Mouse (Mus musculus) testis, postnatal 14 days (tissue): ENCODE data around the gene Ferd3l.
A peak's percentile ranks its signal among the peaks of the same experiment; 100 is the strongest.

Source experiments
- DNase-seq: peaks from one replicate; pipeline ENCODE4 v3.0.0; 2021; ENCODE audit warnings: low spot score

The Ferd3l gene

DNA sequence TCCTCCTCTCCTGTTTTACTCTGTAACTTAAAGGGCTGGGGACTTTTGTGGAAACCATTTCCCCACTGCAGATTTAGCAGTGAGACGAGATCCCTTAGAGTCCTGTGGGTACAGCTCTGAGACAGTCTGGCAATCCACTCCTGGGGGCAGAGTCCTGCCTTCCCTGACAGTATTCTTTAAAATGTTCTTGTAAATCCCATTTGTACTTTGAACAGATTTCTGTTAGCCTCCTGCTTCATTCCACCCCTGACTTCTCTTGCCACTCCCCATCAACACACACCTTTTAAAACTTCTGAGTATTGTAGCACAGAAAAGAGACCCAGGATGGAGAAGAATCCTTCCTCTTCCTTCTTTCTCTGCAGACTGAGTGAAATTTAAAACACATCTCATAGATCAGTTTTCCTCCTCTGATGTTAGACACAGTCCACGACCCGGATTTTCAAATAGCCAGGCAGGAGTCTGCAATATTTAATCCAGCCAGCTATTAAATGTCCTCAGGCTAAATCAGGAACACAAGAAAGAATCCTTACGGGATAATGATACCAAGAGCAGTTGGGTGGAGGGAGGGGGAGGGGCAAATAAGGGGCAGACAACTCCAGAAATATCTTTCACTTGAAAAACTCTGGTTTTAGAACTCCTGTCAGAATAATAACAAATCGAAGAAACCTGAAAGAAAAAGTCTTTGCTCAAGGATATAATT, 37.6 kb downstream of the Ferd3l start:
- DNase-seq = no peak

DNA sequence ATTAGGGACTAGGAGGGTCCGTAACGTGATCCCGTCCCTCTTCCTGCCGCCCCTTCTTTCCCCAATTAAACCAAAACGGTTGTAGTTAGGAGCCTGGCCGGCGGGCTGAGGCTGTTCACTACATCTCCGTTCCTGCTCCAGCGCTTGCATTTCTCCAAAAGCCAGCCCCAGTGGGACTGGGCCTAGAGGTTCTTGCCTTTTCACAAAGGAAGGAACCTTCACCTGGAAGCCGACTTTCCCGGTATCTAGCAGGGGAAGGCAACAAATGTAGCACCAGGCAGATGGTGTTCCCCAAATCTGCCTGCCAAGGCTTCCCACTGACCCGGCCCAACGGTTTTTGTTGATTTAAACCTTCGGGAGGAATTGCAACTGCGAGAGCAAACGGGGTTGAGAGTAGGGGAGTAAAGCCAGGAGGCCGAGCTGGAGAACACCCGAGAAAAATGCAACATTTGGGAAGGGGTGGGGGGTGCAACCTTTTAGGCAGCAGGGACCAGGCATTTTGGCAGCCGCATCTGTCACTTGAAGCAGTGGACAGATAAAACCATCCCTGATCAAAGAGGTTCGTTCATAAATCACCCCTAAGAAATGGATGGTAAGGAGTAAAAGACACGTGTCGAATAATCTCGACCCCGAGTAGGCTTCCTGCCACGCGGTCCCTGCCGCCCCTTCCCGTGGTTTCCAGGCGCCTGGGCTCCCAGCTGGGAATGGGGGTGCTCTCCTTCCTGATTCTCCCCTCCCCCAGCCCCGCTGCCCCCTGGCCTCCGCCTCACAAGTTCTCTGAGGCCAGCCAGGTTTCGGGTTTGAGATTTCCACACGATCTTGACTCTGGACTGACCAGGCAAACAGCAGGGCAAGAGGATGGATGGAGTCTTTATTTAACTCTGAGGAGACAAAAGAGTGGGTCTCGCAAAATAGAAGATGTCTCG, 38.5 kb downstream of the Ferd3l start:
- DNase-seq = peak; percentile 23

DNA sequence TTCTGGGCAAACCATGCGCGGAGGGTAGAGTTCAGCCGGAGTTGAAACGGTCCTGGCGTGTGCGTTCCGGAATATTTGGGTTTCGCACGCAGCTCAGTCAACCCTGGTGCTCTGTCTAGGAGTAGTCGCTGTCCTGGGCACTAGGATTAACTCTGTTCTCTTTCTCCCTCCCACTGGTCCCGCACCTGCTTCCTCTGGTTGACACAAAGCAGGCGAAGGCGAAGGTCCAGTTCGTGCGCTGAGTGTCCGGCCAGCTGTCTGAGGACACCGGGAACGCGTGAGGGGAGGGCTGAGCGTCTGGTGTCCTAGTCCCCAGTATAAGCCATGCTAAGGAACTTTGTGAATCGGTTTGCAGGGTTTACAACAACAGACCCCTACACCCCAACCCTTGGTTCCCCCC, 39.3 kb downstream of the Ferd3l start:
- DNase-seq = no peak

DNA sequence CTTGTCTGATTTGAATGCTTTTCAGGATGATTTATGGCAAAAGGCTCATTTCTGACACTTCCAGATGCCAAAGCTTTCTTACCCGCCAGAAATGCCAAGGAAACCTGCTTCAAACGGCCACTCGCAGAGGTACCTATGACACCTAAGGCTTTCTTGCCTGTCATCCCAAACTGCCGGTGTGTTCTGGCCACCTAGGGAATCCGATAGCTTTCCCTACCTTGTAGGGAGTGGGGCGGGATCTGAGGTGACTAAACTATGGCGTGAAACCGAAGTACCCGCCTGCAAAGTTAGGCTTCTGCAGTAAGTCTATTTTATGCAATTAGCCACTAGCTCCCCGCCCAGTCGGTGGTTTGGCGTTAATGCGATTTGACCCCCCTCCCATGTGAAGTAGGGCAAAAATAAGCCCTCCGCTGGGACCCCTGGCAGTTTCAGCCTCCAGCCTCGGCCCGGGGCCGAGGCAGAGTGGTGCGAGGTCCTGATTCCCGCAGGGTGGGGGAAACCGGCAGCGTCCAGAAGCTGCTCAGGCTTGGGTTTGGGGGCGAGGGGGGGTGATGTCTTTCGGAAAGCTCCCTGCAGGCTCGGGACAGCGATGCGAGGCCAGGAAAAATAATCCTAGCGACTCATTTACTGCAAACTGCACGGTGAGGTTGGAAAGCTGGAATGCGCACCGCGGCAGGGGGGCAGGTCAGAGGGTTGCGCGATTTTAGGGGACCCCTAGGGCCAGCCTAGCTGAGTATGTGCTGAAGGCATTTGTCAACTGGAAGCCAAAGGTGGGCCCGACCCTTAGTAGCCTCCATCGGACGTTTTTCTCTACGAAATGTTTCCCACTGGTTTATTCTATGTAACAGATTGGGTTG, 40.0 kb downstream of the Ferd3l start:
- no peak for DNase-seq

DNA sequence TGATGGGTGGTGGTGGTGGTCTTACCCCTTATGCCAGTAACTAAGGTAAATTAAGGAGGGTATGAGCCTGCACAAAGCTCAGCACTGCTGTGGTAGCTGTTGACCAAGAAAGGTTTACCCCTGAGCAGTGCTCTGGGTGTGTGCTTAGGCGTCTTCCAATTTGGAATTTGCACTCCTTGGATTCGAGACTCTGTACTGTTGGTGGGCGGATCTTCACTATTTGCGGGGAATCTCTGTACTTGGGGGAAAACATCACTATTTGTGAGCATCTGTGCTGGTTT, 40.6 kb downstream of the Ferd3l start:
- no peak for DNase-seq
